Mouse (Mus musculus): Measurements from ENCODE around the gene Usp46. TPM values are rescaled to one million over a fixed set of nuclear protein-coding genes. Genes with fewer than 3 reads are reported as not detected.

Gene Usp46
- total RNA-seq, 2 experiments from 2014 or later, result 60.5 to 66.8 TPM

GRCm38 (mm10) chr5:74068714-74069321 is 587 bp upstream of the Usp46 start:
- peak; percentile 80 for DNase-seq

GRCm38 (mm10) chr5:74067346-74067745 is 885 bp downstream of the Usp46 start:
- DNase-seq, result no peak

- peak; percentile 52 for DNase-seq
Observed at GRCm38 (mm10) chr5:74066416-74067115, 1.7 kb downstream of the Usp46 start.

- no peak for DNase-seq
Observed at GRCm38 (mm10) chr5:74065565-74066275, 2.5 kb downstream of the Usp46 start.

GRCm38 (mm10) chr5:74064844-74065243 is 3.4 kb downstream of the Usp46 start:
- no peak for DNase-seq

GRCm38 (mm10) chr5:74063226-74063747 is 4.9 kb downstream of the Usp46 start:
- DNase-seq, result no peak

- no peak for DNase-seq
Observed at GRCm38 (mm10) chr5:74062266-74062665, 6.0 kb downstream of the Usp46 start.

- DNase-seq, result no peak
Observed at GRCm38 (mm10) chr5:74061408-74062047, 6.7 kb downstream of the Usp46 start.

- DNase-seq, result no peak
Observed at GRCm38 (mm10) chr5:74052171-74052909, 15.9 kb downstream of the Usp46 start.

GRCm38 (mm10) chr5:74051394-74052170 is 16.6 kb downstream of the Usp46 start:
- DNase-seq, result peak; percentile 74

GRCm38 (mm10) chr5:74050903-74051302 is 17.3 kb downstream of the Usp46 start:
- DNase-seq, result peak; percentile 37

GRCm38 (mm10) chr5:74048846-74049495 is 19.3 kb downstream of the Usp46 start:
- DNase-seq, result no peak

- DNase-seq, result no peak
Observed at GRCm38 (mm10) chr5:74044591-74044990, 23.6 kb downstream of the Usp46 start.

GRCm38 (mm10) chr5:74042796-74043340 is 25.4 kb downstream of the Usp46 start:
- no peak for DNase-seq

GRCm38 (mm10) chr5:74040541-74040940 is 27.7 kb downstream of the Usp46 start:
- DNase-seq, result no peak

- no peak for DNase-seq
Observed at GRCm38 (mm10) chr5:74035454-74035853, 32.8 kb downstream of the Usp46 start.

GRCm38 (mm10) chr5:74034177-74034576 is 34.1 kb downstream of the Usp46 start:
- no peak for DNase-seq

GRCm38 (mm10) chr5:74029787-74030186 is 38.4 kb downstream of the Usp46 start:
- DNase-seq, result no peak

GRCm38 (mm10) chr5:74028691-74029479 is 39.3 kb downstream of the Usp46 start:
- DNase-seq, result no peak

GRCm38 (mm10) chr5:74028221-74028620 is 40.0 kb downstream of the Usp46 start:
- no peak for DNase-seq
